In the genomic region with DNA sequence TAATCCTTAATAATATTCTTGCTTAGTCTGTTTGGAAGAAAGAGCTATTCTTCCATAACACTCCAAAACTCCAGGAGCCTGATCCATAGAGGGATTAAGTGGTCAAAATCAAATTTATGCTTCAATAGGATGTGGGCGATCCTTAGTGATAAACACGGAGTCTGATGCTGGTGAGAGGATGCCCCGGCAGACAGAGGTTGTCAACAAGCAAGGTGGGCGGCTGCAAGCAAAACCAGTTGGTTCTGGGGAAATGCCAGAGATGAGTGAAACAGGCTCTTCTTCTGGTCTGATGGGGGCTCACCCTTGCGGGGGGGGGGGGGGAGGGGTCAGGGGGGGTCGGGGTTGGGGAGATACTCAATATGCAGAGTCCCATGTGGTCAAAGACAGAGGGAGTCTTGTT, we compare ENCODE assay signal across 24 mouse cellular contexts. TPM values are rescaled to one million over a fixed set of nuclear protein-coding genes. Genes with fewer than 3 reads are reported as not detected.
DNase-seq lines count a peak whose midpoint lies in the region; ATAC-seq and TF ChIP-seq lines count a peak whose summit lies in the region.
"Had no signal": no experiment of that assay in that cellular context is flagged by ENCODE, and none has a peak within 500 bp of the region (broad histone marks: within the 10 kb centered on the region; RNA-seq: fewer than 3 reads in every experiment).

No protein-coding gene starts in this region.

- no peaks in the 10 kb centered on the region for H3K9me3 ChIP-seq in forebrain, embryonic 14.5 days (replicated peaks; ENCODE audit: control insufficient read depth, low read length)
- H3K9me3 ChIP-seq: embryonic facial prominence, embryonic 10.5 days; embryonic facial prominence, embryonic 12.5 days; forebrain, embryonic 13.5 days; G1E had no signal

- no peak overlapping the region for H3K4me3 ChIP-seq in left cerebral cortex, adult 2 months
- no peak overlapping the region for H3K4me3 ChIP-seq in forebrain, embryonic 14.5 days (ENCODE audit: low read depth, low read length)
- H3K4me3 ChIP-seq: embryonic facial prominence, embryonic 10.5 days; embryonic facial prominence, embryonic 12.5 days; forebrain, embryonic 13.5 days had no signal

- H3K27me3 ChIP-seq in forebrain, embryonic 14.5 days (replicated peaks; ENCODE audit: control insufficient read depth, insufficient read depth, low read length): no peaks in the 10 kb centered on the region
- H3K27me3 ChIP-seq: CH12.LX; embryonic facial prominence, embryonic 12.5 days; forebrain, embryonic 13.5 days; Patski had no signal

- no peak for TF ChIP-seq CTCF in left cerebral cortex, adult 2 months (IDR thresholded peaks at IDR 0.05)

- H3K36me3 ChIP-seq in forebrain, embryonic 14.5 days (ENCODE audit: control insufficient read depth, insufficient read depth, low read length): no peaks in the 10 kb centered on the region
- H3K36me3 ChIP-seq: embryonic facial prominence, embryonic 10.5 days; embryonic facial prominence, embryonic 12.5 days; G1E had no signal

- H3K4me1 ChIP-seq in forebrain, embryonic 14.5 days (ENCODE audit: control insufficient read depth, insufficient read depth, low read length): no peaks in the 10 kb centered on the region
- H3K4me1 ChIP-seq: embryonic facial prominence, embryonic 10.5 days; embryonic facial prominence, embryonic 12.5 days; forebrain, embryonic 13.5 days had no signal

- H3K27ac ChIP-seq in left cerebral cortex, adult 2 months: peak overlapping the region; percentile 50
- no peak overlapping the region for H3K27ac ChIP-seq in forebrain, embryonic 14.5 days (ENCODE audit: low read depth, low read length)
- H3K27ac ChIP-seq: embryonic facial prominence, embryonic 10.5 days; embryonic facial prominence, embryonic 12.5 days; forebrain, embryonic 13.5 days had no signal

- 0 out of 2 replicates have a peak, but pooled peaks have one; percentile 4 for ATAC-seq in frontal cortex, adult (ENCODE audit: low TSS enrichment)
- peak; percentile 53 for ATAC-seq in activated CD4-positive, CD25-positive, alpha-beta regulatory T cell, adult 4 months
- ATAC-seq in inflammation-experienced regulatory T-cells, adult 6 months: peak; percentile 54
- no peak for ATAC-seq in forebrain, embryonic 14.5 days
- ATAC-seq: forebrain, embryonic 13.5 days; forebrain, embryonic 16.5 days; Patski had no signal

- no peak for DNase-seq in frontal cortex, postnatal 10 days (ENCODE audit: low spot score in 2 of 2)
- no peak for DNase-seq in left cerebral cortex, adult 2 months (ENCODE audit: extremely low spot score in 1 of 2, low spot score in 2 of 2)
- DNase-seq in left cerebral cortex, adult 9 months (ENCODE audit: low spot score in 2 of 2): no peak
- DNase-seq in forebrain, embryonic 14.5 days (ENCODE audit: low spot score): no peak
- DNase-seq in urinary bladder, adult 2 months (ENCODE audit: low spot score): no peak
- DNase-seq: adrenal gland, adult 2 months; adrenal gland, postnatal 10 days; adrenal gland, postnatal 25 days; B cell, adult 2 months; cerebellum, adult 11 months; cerebellum, adult 18-20 months; cerebellum, adult 9-10 months; cerebellum, postnatal 10 days; cerebellum, postnatal 25 days had no signal

- H3K9ac ChIP-seq in forebrain, embryonic 14.5 days (ENCODE audit: low read length): no peak overlapping the region
- H3K9ac ChIP-seq: embryonic facial prominence, embryonic 12.5 days; forebrain, embryonic 13.5 days had no signal

- intact Hi-C loops in left cerebral cortex, adult 2 months (cut with DNase I): no loop called here

- WGBS in forebrain, embryonic 14.5 days: 79% methylated on average over 5 of the region's 6 CpGs

- H3K4me2 ChIP-seq in forebrain, embryonic 14.5 days (ENCODE audit: low read length): no peak overlapping the region
- H3K4me2 ChIP-seq: embryonic facial prominence, embryonic 12.5 days; forebrain, embryonic 13.5 days had no signal

RNA-seq across cellular contexts. Expression of a gene that starts 32.0 kb away (rescaled TPM):
- 10 to 100 TPM; 14.0 to 15.6 TPM for total RNA-seq in left cerebral cortex, adult 2 months (2021)
- 10 to 100 TPM; 55.7 to 78.7 TPM for polyA plus RNA-seq in activated CD4-positive, CD25-positive, alpha-beta regulatory T cell, adult 4 months (2017; shearing (Covaris generic))
- 10 to 100 TPM; 67.5 to 92.0 (median 70.5) TPM for polyA plus RNA-seq in inflammation-experienced regulatory T-cells, adult 6 months (2017; shearing (Covaris generic))
- polyA plus RNA-seq in forebrain, embryonic 14.5 days (2014; fragmentation: Nextera tagmentation; extraction: Ambion mirVana): 0.55 and 0.84 TPM in 2 replicates
- 1.8 and 2.7 TPM in 2 replicates for polyA plus RNA-seq in urinary bladder, adult 2 months (2012; rRNA removed)
- polyA plus RNA-seq: G1E had no signal

Comparison
In these comparisons a context has a peak if more than half of its experiments do, and no peak if none do; other contexts are left out.
1. RNA of a gene that starts 32.0 kb away (polyA plus RNA-seq): 55.7 to 78.7 TPM in activated CD4-positive, CD25-positive, alpha-beta regulatory T cell, adult 4 months and 67.5 to 92.0 TPM in inflammation-experienced regulatory T-cells, adult 6 months; 1.8 to 2.7 TPM in urinary bladder, adult 2 months and 0.55 to 0.84 TPM in forebrain, embryonic 14.5 days; every median in the first group is over 10 times any median in the second.